Mouse (Mus musculus): ENCODE data around the gene Gm20489.

The Gm20489 gene

DNA sequence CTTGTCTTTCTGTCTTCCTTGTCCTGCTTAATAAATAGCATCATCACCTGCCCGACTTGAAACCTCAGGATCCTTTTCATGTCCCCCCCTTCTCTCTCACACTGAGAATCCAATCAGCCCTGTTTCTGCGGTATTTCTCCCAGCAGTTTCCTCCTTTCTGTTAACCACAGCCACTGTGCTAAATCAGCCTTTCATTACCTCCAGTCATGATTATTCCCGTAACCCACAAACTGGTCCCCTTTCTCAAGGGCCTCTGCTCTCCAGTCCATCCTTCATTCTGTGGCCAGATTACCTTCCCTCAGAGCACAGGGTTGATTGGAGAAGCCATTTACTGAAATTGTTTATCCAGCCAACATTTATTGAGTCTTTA, at the start of gene Gm20489:
Gene Gm20489, minus strand, starts transcription at position 269 of the 370 bp plus-strand sequence.
- CTCF ChIA-PET = no interaction called here

DNA sequence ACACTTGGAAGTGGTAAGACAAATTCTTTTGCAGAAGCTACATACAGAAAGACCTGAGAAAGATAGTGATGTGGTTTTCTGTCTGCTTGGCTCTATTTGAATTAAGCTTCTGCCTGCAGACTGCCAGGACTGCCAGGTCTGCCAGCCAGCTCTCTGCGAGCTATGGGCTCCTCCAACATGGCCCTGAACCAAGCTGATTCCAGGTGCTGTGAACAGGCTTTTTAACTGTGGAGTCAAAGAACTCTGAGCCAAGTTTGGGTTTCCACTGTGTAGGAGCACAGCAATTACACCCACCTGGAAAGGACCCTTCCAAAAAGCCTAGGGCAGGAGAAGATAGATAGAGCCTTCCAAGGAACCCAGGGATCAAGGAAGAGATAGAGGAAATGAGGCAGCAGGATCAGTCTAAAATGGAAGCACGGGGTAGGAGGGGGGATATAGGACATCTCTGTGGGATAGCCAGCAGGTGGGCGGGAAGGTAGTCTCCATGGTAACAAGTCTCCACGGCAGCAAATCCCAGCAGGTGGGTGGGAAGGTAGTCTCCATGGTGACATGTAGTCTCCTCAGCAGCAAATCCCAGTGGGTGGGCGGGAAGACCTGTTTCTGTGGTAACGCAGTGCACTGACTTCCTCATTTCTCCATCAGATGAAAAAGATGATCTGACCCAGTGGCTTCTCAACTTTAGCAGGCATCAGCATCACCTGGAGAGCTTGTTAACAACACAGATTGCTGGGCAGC, 45.0 kb upstream of the Gm20489 start:
- CTCF ChIA-PET = no interaction called here

GRCm38 (mm10) chrX:101309299-101309698, 40.5 kb upstream of the Gm20489 start:
- CTCF ChIA-PET = no interaction called here

DNA sequence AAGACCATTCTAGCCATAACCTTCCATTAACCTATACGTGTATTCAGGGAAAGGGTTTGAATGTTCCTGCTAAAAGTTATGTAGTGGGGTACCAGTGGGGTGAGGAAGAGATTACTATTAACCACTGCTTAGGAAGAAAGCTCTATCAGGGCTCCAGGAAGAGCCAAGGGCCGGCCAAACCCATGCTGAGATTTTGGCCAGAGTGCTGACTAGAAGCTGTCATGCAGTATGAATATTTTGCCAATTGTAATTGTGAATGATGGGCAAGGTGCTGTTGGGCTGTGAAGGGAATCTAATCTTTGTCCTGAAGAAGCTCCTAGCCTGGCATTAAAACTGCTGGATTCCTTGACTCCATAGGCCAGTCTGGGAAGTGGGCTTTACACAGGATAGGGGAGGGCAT, 35.8 kb upstream of the Gm20489 start:
- CTCF ChIA-PET = no interaction called here

GRCm38 (mm10) chrX:101301654-101302053, 32.8 kb upstream of the Gm20489 start:
- CTCF ChIA-PET = no interaction called here

DNA sequence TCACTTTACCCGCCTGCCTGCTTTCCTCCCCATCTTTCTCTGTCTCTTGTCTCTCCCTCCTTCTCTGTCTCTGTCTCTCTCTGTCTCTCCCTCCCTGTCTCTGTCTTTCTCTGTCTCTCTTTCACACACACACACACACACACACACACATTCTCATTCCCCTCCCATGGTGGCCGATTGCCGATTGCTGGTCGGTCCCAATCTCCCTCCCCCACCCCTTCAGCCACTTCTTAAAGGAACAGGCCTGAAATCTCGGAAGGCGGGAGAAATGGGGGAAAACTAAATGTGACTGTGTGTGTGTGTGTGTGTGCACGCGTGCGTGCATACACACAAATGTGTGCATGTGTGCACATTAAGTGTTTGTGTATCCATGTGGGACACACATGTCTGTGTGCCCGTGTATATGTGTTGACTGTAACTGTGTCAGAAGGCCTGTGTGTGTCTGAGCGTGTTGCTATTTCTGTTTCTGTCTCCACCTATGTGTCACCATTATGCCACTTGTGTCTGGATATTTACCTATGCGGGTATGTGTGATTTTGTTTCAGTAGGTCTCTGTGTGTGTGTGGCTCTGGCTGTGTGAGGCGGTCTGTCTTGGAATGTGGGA, 31.7 kb upstream of the Gm20489 start:
- CTCF ChIA-PET = no interaction called here

GRCm38 (mm10) chrX:101299473-101300426, 30.9 kb upstream of the Gm20489 start:
- CTCF ChIA-PET = no interaction called here

DNA sequence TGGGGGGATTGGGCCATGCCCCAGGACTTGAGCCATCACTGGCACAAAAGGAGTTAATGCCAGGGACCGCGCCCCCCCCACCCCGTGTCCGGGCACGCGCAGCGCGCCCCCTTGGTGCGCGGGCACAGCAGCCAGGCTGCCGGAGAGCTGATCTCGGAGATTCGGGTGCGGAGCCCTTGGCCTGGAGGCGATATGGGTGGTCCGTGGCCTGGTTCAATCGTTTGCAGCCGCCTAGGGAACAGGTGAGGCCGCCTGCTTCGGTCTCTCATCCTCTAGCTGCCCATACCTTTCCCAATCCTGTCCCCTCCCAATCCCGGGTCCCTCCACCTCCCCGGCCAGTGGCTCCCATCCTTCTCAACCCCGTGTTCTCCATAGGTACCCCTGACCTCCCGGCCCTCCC, 30.2 kb upstream of the Gm20489 start, which contains the start of gene Nlgn3:
Gene Nlgn3, plus strand, starts transcription at position 114 of the 400 bp plus-strand sequence.
- CTCF ChIA-PET = no interaction called here

DNA sequence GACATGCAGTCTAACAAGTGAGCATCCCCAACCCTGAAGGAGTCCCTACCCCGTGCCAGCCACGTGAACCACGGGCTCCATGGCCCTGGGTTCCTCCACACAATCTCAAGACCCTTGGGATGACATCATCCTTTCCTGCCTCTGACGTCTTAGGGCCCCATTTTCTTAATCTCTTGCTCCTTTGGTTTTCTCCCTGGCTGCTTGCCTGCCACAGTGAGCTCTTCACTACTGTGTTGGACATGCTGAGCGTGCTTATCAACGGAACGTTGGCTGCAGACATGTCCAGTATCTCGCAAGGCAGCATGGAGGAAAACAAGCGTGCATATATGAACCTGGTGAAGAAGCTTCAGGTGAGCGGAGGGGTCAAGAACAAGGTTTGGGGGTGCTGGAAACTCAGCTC, 21.3 kb upstream of the Gm20489 start:
- CTCF ChIA-PET = no interaction called here

GRCm38 (mm10) chrX:101289037-101289436, 20.2 kb upstream of the Gm20489 start:
- CTCF ChIA-PET = no interaction called here

GRCm38 (mm10) chrX:101288432-101288831, 19.6 kb upstream of the Gm20489 start:
- CTCF ChIA-PET = interaction anchor here (0.7 kb wide), 1 partner anchor 35 kb away, joined by 3 read pairs; no protein-coding TSS in a partner anchor

- CTCF ChIA-PET = no interaction called here
Measured at GRCm38 (mm10) chrX:101287543-101287942, 18.7 kb upstream of the Gm20489 start.

DNA sequence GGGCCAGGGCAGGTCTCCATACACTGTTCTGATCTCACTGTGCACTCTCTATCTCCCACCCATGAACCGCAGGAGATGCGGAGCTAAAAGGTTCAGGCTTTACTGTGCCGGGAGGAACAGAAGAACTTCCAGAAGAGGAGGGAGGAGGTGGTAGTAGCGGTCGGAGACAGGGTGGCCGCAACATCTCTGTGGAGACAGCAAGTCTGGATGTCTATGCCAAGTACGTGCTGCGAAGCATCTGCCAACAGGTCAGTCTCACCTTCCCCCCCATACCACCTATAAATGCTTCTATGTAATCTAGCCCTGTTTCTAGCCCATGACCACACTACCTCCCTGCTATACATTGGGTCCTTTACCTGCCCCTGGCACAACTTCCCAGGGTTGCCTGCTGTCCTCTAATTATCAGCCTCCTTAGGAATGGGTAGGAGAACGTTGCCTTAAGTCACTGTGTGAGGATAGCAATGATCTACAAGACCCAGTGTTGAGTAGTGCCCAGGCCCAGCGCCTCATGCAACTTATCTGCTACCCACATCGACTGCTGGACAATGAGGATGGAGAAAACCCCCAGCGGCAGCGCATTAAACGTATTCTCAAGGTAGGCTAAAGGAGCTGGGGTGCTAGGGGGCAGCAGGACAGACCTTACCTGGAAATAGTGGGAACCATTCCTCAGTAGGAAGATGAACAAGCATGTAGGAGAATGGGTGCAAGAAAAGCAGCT, 17.3 kb upstream of the Gm20489 start:
- CTCF ChIA-PET = no interaction called here

DNA sequence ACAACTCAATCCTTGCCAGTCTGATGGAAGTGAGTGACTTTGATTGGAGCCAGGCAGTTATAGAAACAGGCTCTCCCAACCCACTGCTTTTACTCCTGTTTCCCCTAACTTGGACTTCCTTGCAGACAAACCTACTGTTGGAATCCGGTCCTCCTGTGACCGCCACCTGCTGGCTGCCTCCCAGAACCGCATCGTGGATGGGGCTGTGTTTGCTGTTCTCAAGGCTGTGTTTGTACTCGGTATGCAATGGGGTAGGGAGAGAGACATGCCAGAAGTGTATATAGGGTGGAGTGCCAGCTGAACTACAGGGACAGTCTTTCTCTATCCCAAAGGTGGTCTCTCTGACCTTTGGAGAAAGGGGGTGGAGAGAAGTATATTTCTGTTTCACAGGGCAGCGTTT, 16.7 kb upstream of the Gm20489 start:
- CTCF ChIA-PET = interaction anchor here (0.6 kb wide), 1 partner anchor 29 kb away, joined by 3 read pairs; no protein-coding TSS in a partner anchor

- CTCF ChIA-PET = interaction anchor here (0.6 kb wide), 1 partner anchor 23 kb away, joined by 4 read pairs; no protein-coding TSS in a partner anchor
Measured at GRCm38 (mm10) chrX:101282813-101283212, 14.0 kb upstream of the Gm20489 start.

GRCm38 (mm10) chrX:101273875-101274738, 5.3 kb upstream of the Gm20489 start, which contains the start of gene Med12:
TSS of gene Med12 (plus strand) at chrX:101274030.
- CTCF ChIA-PET = interaction anchor here (0.5 kb wide), 1 partner anchor 29 kb away, joined by 3 read pairs; no protein-coding TSS in a partner anchor

DNA sequence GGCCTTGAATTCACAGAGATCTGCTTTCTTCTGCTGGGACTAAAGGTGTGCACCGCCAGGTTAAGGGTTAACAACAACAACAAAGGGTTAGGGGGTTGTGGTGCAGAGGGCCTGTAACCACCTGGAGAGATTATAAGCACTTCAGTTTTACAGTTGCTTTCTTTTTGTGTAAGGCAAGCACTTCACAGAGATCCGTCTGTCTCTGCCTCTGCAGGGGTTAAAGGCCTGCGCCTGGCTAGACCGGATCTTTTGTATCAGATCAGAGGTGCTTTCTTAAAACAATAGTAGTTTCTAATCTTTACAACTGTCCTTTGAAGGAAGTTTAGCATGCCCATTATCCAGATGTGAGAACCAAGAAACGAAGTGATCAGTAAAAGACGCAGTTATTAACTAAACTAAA, 4.6 kb upstream of the Gm20489 start:
- CTCF ChIA-PET = no interaction called here

DNA sequence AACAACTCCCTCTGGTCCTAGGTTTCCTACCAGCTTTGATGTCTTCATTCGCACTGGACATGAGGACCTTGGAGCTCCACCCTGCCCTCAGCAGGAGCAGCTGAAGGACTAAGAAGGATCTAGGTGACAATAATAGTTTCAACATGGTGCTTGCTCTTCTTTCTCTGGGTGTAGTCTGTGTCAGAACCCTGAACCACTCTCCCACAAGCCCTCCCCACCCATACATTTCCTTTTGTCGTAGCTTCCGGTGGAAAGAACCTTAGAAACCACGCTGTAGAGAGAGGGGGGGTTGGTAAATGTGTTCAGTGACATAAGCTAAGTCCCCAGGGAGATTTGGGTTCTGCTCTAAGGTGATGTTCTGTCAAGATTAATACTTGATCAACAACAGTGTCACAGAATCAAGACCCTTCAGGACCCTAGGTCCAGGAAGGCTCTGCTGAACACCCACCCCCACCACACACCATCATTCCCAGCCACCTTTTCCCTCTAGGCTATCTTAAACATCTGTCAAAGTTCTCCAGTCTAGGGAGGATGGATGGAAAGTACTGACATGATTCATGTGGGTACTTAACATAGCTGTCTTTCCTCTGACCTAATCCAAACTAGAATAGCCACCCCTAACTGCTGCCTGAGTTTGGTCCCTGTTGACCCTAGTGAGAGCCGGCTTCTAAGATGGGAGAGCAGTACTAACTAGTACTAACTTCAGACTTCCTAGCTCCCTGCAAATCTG, 633 bp downstream of the Gm20489 start, which contains the start of gene Il2rg:
Gene Il2rg, minus strand, starts transcription at position 231 of the 730 bp plus-strand sequence.
- CTCF ChIA-PET = no interaction called here

DNA sequence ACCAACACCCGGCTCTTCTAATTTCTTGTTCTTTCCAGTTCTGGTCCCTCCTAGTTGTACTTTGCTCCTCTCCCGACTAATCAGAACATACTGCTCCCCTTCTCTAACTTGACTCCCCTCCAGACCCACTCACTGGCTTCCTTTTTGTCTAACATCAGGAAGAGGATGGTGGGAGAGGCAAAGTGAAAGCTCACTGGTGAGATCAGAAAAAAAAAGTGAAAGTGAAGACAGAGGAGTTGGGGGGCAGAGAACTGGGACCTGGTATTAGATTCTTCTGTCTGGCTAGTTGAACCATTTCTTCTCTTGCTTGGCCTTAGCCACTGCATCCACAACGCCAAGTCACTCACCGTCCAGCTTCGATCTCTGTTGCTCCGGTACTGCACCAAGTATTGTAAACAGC, 2.2 kb downstream of the Gm20489 start:
- CTCF ChIA-PET = interaction anchor here (0.6 kb wide), 2 partner anchors 10 to 33 kb away, joined by 3 read pairs; no protein-coding TSS in a partner anchor

GRCm38 (mm10) chrX:101263892-101264291, 4.9 kb downstream of the Gm20489 start, which contains the start of gene Gm614:
TSS of gene Gm614 (minus strand) at chrX:101263992.
- CTCF ChIA-PET = no interaction called here
